Mouse (Mus musculus) lung, postnatal 14 days (tissue): ENCODE measurements around the gene Prr29.
"Not testable (repeated sequence)": the region's sequence is repeated elsewhere in the genome, so short reads cannot be mapped to it uniquely, and the experiment has no call there.

Experiments used
- DNase-seq: peaks from one replicate; pipeline ENCODE4 v3.0.0; 2021

The Prr29 gene

GRCm38 (mm10) chr11:106365366-106365765 is at the start of gene Prr29:
Prr29 (plus strand) TSS chr11:106365472.
- DNase-seq, result no peak

GRCm38 (mm10) chr11:106316416-106316815 is 48.9 kb upstream of the Prr29 start:
- no peak for DNase-seq

GRCm38 (mm10) chr11:106317801-106318200 is 47.5 kb upstream of the Prr29 start:
- DNase-seq, result no peak

GRCm38 (mm10) chr11:106318406-106319366 is 46.6 kb upstream of the Prr29 start:
- DNase-seq, result no peak

- no peak for DNase-seq
Observed at GRCm38 (mm10) chr11:106324858-106325257, 40.4 kb upstream of the Prr29 start.

- peak; percentile 83 for DNase-seq
Observed at GRCm38 (mm10) chr11:106325566-106326206, 39.6 kb upstream of the Prr29 start.

- DNase-seq, result no peak
Observed at GRCm38 (mm10) chr11:106326475-106326874, 38.8 kb upstream of the Prr29 start.

- no peak for DNase-seq
Observed at GRCm38 (mm10) chr11:106328521-106328920, 36.8 kb upstream of the Prr29 start.

- no peak for DNase-seq
Observed at GRCm38 (mm10) chr11:106329128-106329527, 36.1 kb upstream of the Prr29 start.

GRCm38 (mm10) chr11:106329682-106330081 is 35.6 kb upstream of the Prr29 start:
- peak; percentile 61 for DNase-seq

- DNase-seq, result no peak
Observed at GRCm38 (mm10) chr11:106332458-106332857, 32.8 kb upstream of the Prr29 start.

GRCm38 (mm10) chr11:106334066-106334465 is 31.2 kb upstream of the Prr29 start:
- DNase-seq, result no peak

- no peak for DNase-seq
Observed at GRCm38 (mm10) chr11:106338029-106338428, 27.2 kb upstream of the Prr29 start.

GRCm38 (mm10) chr11:106338870-106339269 is 26.4 kb upstream of the Prr29 start:
- DNase-seq, result no peak

- not testable (repeated sequence) for DNase-seq
Observed at GRCm38 (mm10) chr11:106339323-106339722, 25.9 kb upstream of the Prr29 start.

GRCm38 (mm10) chr11:106340990-106341520 is 24.2 kb upstream of the Prr29 start:
- no peak for DNase-seq

GRCm38 (mm10) chr11:106344910-106345309 is 20.4 kb upstream of the Prr29 start:
- no peak for DNase-seq

GRCm38 (mm10) chr11:106349772-106350171 is 15.5 kb upstream of the Prr29 start:
- DNase-seq, result no peak

- DNase-seq, result no peak
Observed at GRCm38 (mm10) chr11:106350853-106351252, 14.4 kb upstream of the Prr29 start.

- DNase-seq, result no peak
Observed at GRCm38 (mm10) chr11:106351253-106351652, 14.0 kb upstream of the Prr29 start.

GRCm38 (mm10) chr11:106351941-106352340 is 13.3 kb upstream of the Prr29 start:
- no peak for DNase-seq

GRCm38 (mm10) chr11:106353188-106353587 is 12.1 kb upstream of the Prr29 start, which contains the start of gene Scn4a:
Scn4a (minus strand) TSS chr11:106353288.
- no peak for DNase-seq

- DNase-seq, result no peak
Observed at GRCm38 (mm10) chr11:106354181-106354580, 11.1 kb upstream of the Prr29 start.
